ENCODE assay signal across 8 mouse cellular contexts in the genomic region with DNA sequence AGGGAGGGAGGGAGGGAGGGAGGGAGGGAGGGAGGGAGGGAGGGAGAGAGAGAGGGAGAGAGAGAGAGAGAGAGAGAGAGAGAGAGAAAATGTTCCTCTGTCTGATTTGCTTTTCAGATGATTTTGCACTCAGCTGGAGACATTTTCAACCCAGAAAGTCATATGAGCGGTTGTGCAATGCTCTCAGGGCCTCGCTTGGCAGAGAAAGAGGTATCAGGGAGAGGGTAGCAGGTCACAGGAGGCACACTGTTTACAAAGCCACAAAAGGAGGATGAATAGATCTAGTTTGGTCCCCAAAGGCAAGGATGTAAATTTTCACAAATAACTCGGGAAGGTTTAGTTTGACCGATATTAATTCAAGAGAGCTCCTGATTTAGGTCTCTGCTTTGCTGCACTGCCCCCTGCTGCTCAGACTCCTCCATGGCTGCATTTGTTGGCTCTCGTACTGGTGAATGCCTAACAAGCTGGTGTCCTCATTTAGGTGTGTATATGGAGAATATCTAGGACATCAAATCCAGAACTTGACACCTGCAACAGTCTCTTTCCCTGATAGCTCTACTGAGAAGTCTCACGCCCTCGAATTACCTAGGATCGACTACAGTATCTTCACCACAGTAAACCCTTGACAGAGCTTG.
DNase-seq lines count a peak whose midpoint lies in the region; ATAC-seq and TF ChIP-seq lines count a peak whose summit lies in the region.

No protein-coding gene starts in this region.

- TF ChIP-seq POLR2A in thymus, adult 2 months (IDR thresholded peaks at IDR 0.05; ENCODE audit: control insufficient read depth, extremely low read depth, insufficient read depth, low read length, poor library complexity): no peak

- DNase-seq in hindbrain, embryonic 11.5 days (ENCODE audit: low spot score): peak; percentile 71
- peak; percentile 12 for DNase-seq in Muller cell, postnatal 12 days (ENCODE audit: inconsistent ontology term)
- peak; percentile 95 for DNase-seq in cerebellum, adult 9-10 months
- peak; percentile 17 to 31 for DNase-seq in gastrocnemius, adult 8-10 months (ENCODE audit: low spot score in 2 of 2)
- peak; percentile 77 to 78 for DNase-seq in left cerebral cortex, adult 18-20 months (ENCODE audit: low spot score in 2 of 2)
- peak; percentile 62 for DNase-seq in retina, adult 2 months (ENCODE audit: low read depth, low spot score)
- DNase-seq in thymus, adult 2 months: no peak

- no peaks in the 10 kb centered on the region for H3K9me3 ChIP-seq in hindbrain, embryonic 11.5 days (ENCODE audit: control insufficient read depth, low read length)
- no peaks in the 10 kb centered on the region for H3K9me3 ChIP-seq in hindbrain, embryonic 13.5 days

- no peak for ATAC-seq in hindbrain, embryonic 11.5 days (ENCODE audit: low FRiP score)
- no peak for ATAC-seq in hindbrain, embryonic 13.5 days (ENCODE audit: low FRiP score)

- no peak for TF ChIP-seq CTCF in thymus, adult 2 months (IDR thresholded peaks at IDR 0.05; ENCODE audit: borderline replicate concordance, control insufficient read depth, extremely low read depth, insufficient read depth, low read length, poor library complexity)

- H3K27ac ChIP-seq in hindbrain, embryonic 11.5 days (ENCODE audit: low read depth, low read length): no peak overlapping the region
- no peak overlapping the region for H3K27ac ChIP-seq in hindbrain, embryonic 13.5 days
- no peak overlapping the region for H3K27ac ChIP-seq in thymus, adult 2 months (ENCODE audit: control insufficient read depth, insufficient read depth, low read length)

- no peaks in the 10 kb centered on the region for H3K36me3 ChIP-seq in hindbrain, embryonic 11.5 days (ENCODE audit: control insufficient read depth, insufficient read depth, low read length)
- no peaks in the 10 kb centered on the region for H3K36me3 ChIP-seq in hindbrain, embryonic 13.5 days
- H3K36me3 ChIP-seq in thymus, adult 2 months (ENCODE audit: control insufficient read depth, insufficient read depth, low read length): no peaks in the 10 kb centered on the region

- no peaks in the 10 kb centered on the region for H3K4me1 ChIP-seq in hindbrain, embryonic 11.5 days (replicated peaks; ENCODE audit: control insufficient read depth, insufficient read depth, low read length)
- peaks cover 29% of the 10 kb centered on the region for H3K4me1 ChIP-seq in hindbrain, embryonic 13.5 days (replicated peaks)
- no peaks in the 10 kb centered on the region for H3K4me1 ChIP-seq in thymus, adult 2 months (replicated peaks; ENCODE audit: control insufficient read depth, insufficient read depth, low read length)

- no peak overlapping the region for H3K4me2 ChIP-seq in hindbrain, embryonic 11.5 days (replicated peaks; ENCODE audit: low read depth, low read length)
- H3K4me2 ChIP-seq in hindbrain, embryonic 13.5 days: no peak overlapping the region

- 60% methylated on average over 8 of the region's 8 CpGs for WGBS in hindbrain, embryonic 11.5 days
- WGBS in hindbrain, embryonic 13.5 days: 56% methylated on average over 8 of the region's 8 CpGs
- WGBS in thymus, adult 2 months: 56% methylated on average over 8 of the region's 8 CpGs

- no peak overlapping the region for H3K9ac ChIP-seq in hindbrain, embryonic 11.5 days (ENCODE audit: low read depth, low read length)
- no peak overlapping the region for H3K9ac ChIP-seq in hindbrain, embryonic 13.5 days

- no peak overlapping the region for H3K4me3 ChIP-seq in hindbrain, embryonic 11.5 days (ENCODE audit: low read depth, low read length)
- H3K4me3 ChIP-seq in hindbrain, embryonic 13.5 days: no peak overlapping the region
- no peak overlapping the region for H3K4me3 ChIP-seq in thymus, adult 2 months (ENCODE audit: control insufficient read depth, insufficient read depth, low read length)

- no peaks in the 10 kb centered on the region for H3K27me3 ChIP-seq in hindbrain, embryonic 11.5 days (ENCODE audit: control insufficient read depth, insufficient read depth, low read length)
- H3K27me3 ChIP-seq in hindbrain, embryonic 13.5 days: 0 out of 2 replicates have a peak, but pooled peaks cover 4% of the 10 kb centered on the region
- H3K27me3 ChIP-seq in thymus, adult 2 months (ENCODE audit: control insufficient read depth, insufficient read depth, low read length): no peaks in the 10 kb centered on the region
